Mouse (Mus musculus) lung, embryonic 14.5 days (tissue): ENCODE measurements around the gene Zfhx2. TPM values are rescaled to one million over a fixed set of nuclear protein-coding genes. Genes with fewer than 3 reads are reported as not detected.

Experiments
- ATAC-seq: fragments of 200-750 bp; cut with Nextera tagmentation; 2 replicates; pipeline ENCODE4 v1.8.0; 2017; ENCODE audit warnings: mild to moderate bottlenecking, moderate TSS enrichment, moderate library complexity; ENCODE audit not compliant: insufficient read depth
- DNase-seq: peaks from one replicate; pipeline ENCODE4 v3.0.0-alpha.2; 2015
- H3K27ac ChIP-seq: fragments of 300-500 bp; sonication (generic); 2 replicates; pipeline ENCODE4 v1.5.1; 2014; ENCODE audit warnings: low read depth, mild to moderate bottlenecking, moderate library complexity
- H3K27me3 ChIP-seq: fragments of 300-500 bp; sonication (generic); 2 replicates; pipeline ENCODE4 v1.6.1; 2014; ENCODE audit warnings: low read length, control low read depth; ENCODE audit not compliant: insufficient read depth
- H3K36me3 ChIP-seq: fragments of 300-500 bp; sonication (generic); 2 replicates; pipeline ENCODE4 v1.6.1; 2014; ENCODE audit warnings: control low read depth; ENCODE audit not compliant: insufficient read depth
- H3K4me1 ChIP-seq: fragments of 300-500 bp; sonication (generic); 2 replicates; pipeline ENCODE4 v1.6.1; 2014; ENCODE audit warnings: antibody characterized with exemption, control low read depth; ENCODE audit not compliant: insufficient read depth
- H3K4me2 ChIP-seq: fragments of 300-500 bp; sonication (generic); 2 replicates; pipeline ENCODE4 v1.6.1; 2014; ENCODE audit warnings: mild to moderate bottlenecking
- H3K4me3 ChIP-seq: fragments of 300-500 bp; sonication (generic); 2 replicates; pipeline ENCODE4 v1.5.1; 2014; ENCODE audit warnings: low read depth, low read length
- H3K9ac ChIP-seq: fragments of 300-500 bp; sonication (generic); 2 replicates; pipeline ENCODE4 v1.6.1; 2014
- H3K9me3 ChIP-seq: fragments of 300-500 bp; sonication (generic); 2 replicates; pipeline ENCODE4 v1.6.1; 2016; ENCODE audit warnings: low read depth, low read length, control low read depth
- CTCF ChIP-seq: IDR thresholded peaks from 2 replicates; pipeline ENCODE4 v1.5.1; 2016; ENCODE audit warnings: antibody characterized with exemption, low read depth
- WGBS: fragments of 180-500 bp; shearing (Covaris S2); extraction: QIAGEN DNeasy Blood & Tissue Kit; methylation state at CpG from one replicate; pipeline ENCODE4 v1.1.7; 2014; 5-methylcytosine and 5-hydroxymethylcytosine counted together
- polyA plus RNA-seq: library from polyadenylated mRNA; unstranded; fragments of >200 nt; fragmentation: Nextera tagmentation; extraction: Ambion mirVana; gene quantifications from 2 replicates; pipeline ENCODE4 v1.2.1, GENCODE M21; 2014

The Zfhx2 gene
- polyA plus RNA-seq, 1 experiment from 2014 or later = 3.5 TPM

GRCm38 (mm10) chr14:55089199-55089947, 2.8 kb downstream of the Zfhx2 start:
- no peak for TF ChIP-seq CTCF
- H3K27ac ChIP-seq = no peak overlapping the region
- no peak overlapping the region for H3K4me2 ChIP-seq

GRCm38 (mm10) chr14:55086009-55086514, 6.1 kb downstream of the Zfhx2 start:
- no peaks in the 10 kb centered on the region for H3K9me3 ChIP-seq
- H3K27me3 ChIP-seq = no peaks in the 10 kb centered on the region
- DNase-seq (no peak), ATAC-seq (no peak)
- H3K4me3 ChIP-seq = no peak overlapping the region
- no peak overlapping the region for H3K27ac ChIP-seq
- no peaks in the 10 kb centered on the region for H3K36me3 ChIP-seq
- H3K9ac ChIP-seq = no peak overlapping the region
- H3K4me1 ChIP-seq = no peaks in the 10 kb centered on the region
- H3K4me2 ChIP-seq = no peak overlapping the region
- 80% methylated on average over 6 of the region's 6 CpGs for WGBS
- no peak for TF ChIP-seq CTCF

More at GRCm38 (mm10) chr14:55089199-55089947, 2.8 kb downstream of the Zfhx2 start:
- DNase-seq (peak; percentile 49), ATAC-seq (no peak)
- 53% methylated on average over 13 of the region's 13 CpGs for WGBS
- Histone ChIP-seq H3K9me3 (no peaks in the 10 kb centered on the region), H3K27me3 (no peaks in the 10 kb centered on the region), H3K4me3 (no peak overlapping the region), H3K9ac (no peak overlapping the region), H3K36me3 (no peaks in the 10 kb centered on the region), H3K4me1 (no peaks in the 10 kb centered on the region; the same call in 1 of the 2 replicates)

- 53% methylated on average over 9 of the region's 9 CpGs for WGBS
- no peak for ATAC-seq
- no peaks in the 10 kb centered on the region for H3K36me3 ChIP-seq
These were observed 6.7 kb downstream of the Zfhx2 start for GRCm38 (mm10) chr14:55085324-55086008.

GRCm38 (mm10) chr14:55083481-55083880, 8.6 kb downstream of the Zfhx2 start:
- peak; percentile 43 for DNase-seq

More at GRCm38 (mm10) chr14:55085324-55086008, 6.7 kb downstream of the Zfhx2 start:
- H3K9ac ChIP-seq = no peak overlapping the region
- H3K9me3 ChIP-seq = no peaks in the 10 kb centered on the region
- no peak overlapping the region for H3K27ac ChIP-seq
- no peak overlapping the region for H3K4me3 ChIP-seq
- H3K4me2 ChIP-seq = no peak overlapping the region
- no peak for DNase-seq
- H3K27me3 ChIP-seq = no peaks in the 10 kb centered on the region
- H3K4me1 ChIP-seq = no peaks in the 10 kb centered on the region
- TF ChIP-seq CTCF = no peak

GRCm38 (mm10) chr14:55081105-55081504, 11.0 kb downstream of the Zfhx2 start:
- DNase-seq (no peak), ATAC-seq (no peak)
- H3K4me1 ChIP-seq = no peaks in the 10 kb centered on the region
- no peak overlapping the region for H3K4me3 ChIP-seq
- H3K27ac ChIP-seq = no peak overlapping the region
- 31% methylated on average over 5 of the region's 5 CpGs for WGBS
- H3K36me3 ChIP-seq = no peaks in the 10 kb centered on the region
- no peaks in the 10 kb centered on the region; the same call in 1 of the 2 replicates for H3K27me3 ChIP-seq
- TF ChIP-seq CTCF = no peak
- no peak overlapping the region for H3K9ac ChIP-seq
- no peak overlapping the region for H3K4me2 ChIP-seq
- H3K9me3 ChIP-seq = no peaks in the 10 kb centered on the region

More at GRCm38 (mm10) chr14:55083481-55083880, 8.6 kb downstream of the Zfhx2 start:
- H3K4me1 ChIP-seq = no peaks in the 10 kb centered on the region
- no peaks in the 10 kb centered on the region for H3K9me3 ChIP-seq
- no peak overlapping the region for H3K9ac ChIP-seq
- H3K4me2 ChIP-seq = no peak overlapping the region
- 60% methylated on average over 6 of the region's 6 CpGs for WGBS
- ATAC-seq = no peak
- H3K27ac ChIP-seq = no peak overlapping the region
- no peaks in the 10 kb centered on the region; the same call in 1 of the 2 replicates for H3K27me3 ChIP-seq
- no peaks in the 10 kb centered on the region for H3K36me3 ChIP-seq
- H3K4me3 ChIP-seq = no peak overlapping the region
- TF ChIP-seq CTCF = no peak

- no peak overlapping the region; the same call in 1 of the 2 replicates for H3K9ac ChIP-seq
- peak; percentile 86 for DNase-seq
- no peaks in the 10 kb centered on the region for H3K36me3 ChIP-seq
- peak overlapping the region; percentile 44 for H3K4me2 ChIP-seq
- peak; percentile 50 for ATAC-seq
- no peak overlapping the region for H3K4me3 ChIP-seq
- TF ChIP-seq CTCF = peak; percentile 92
- H3K27ac ChIP-seq = no peak overlapping the region
- no peaks in the 10 kb centered on the region; the same call in 1 of the 2 replicates for H3K27me3 ChIP-seq
- no peaks in the 10 kb centered on the region for H3K9me3 ChIP-seq
- no peaks in the 10 kb centered on the region for H3K4me1 ChIP-seq
- 17% methylated on average over 8 of the region's 8 CpGs for WGBS
These were observed 12.7 kb downstream of the Zfhx2 start for GRCm38 (mm10) chr14:55079214-55079970.
